Mouse (Mus musculus) kidney, adult 2 months (tissue): ENCODE data around the gene Arhgef1.
A peak's percentile ranks its signal among the peaks of the same experiment; 100 is the strongest.

Experiments
- CTCF ChIP-seq: fragments of 200-500 bp; conservative IDR thresholded peaks from 2 replicates; pipeline ENCODE4 v1.5.1; 2011; ENCODE audit warnings: low read depth, mild to moderate bottlenecking, control low read depth, low read length, moderate library complexity, mixed read lengths; ENCODE audit not compliant: insufficient read depth, insufficient read length
- POLR2A ChIP-seq: fragments of 200-500 bp; IDR thresholded peaks from one replicate; pipeline ENCODE4 v1.6.1; 2011; ENCODE audit warnings: low read depth, low read length, control low read depth

GRCm38 (mm10) chr7:24890281-24891216, 12.2 kb upstream of the Arhgef1 start:
- TF ChIP-seq POLR2A (no peak), CTCF (peak; percentile 99)
